Mouse (Mus musculus) kidney, postnatal 4 days (tissue): ENCODE data around the gene Cct7.

ENCODE experiments used
- DNase-seq, 2 experiments: peaks; one replicate each; pipeline ENCODE4 v3.0.0; 2021; ENCODE audit warnings: mixed read lengths in 2 of 2

The Cct7 gene

DNA sequence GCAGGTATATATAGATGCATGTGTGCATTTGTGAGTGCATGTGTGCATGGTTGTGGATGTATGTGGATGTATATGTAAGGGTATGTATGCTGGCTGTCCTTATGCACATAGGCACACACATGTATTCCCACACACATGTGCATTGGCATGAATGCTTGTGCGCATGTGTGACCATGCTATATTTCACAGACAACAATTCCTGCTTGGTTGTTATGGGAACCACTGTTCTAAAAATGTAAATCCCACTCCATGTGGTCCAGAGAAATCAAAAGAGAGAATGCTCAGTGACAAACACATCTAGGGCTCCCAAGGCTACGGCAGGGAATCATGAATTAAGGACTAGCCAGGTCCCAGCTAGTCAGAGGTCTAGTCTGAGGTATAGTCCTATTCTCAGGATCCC, 53.6 kb downstream of the Cct7 start:
- DNase-seq = no peak

DNA sequence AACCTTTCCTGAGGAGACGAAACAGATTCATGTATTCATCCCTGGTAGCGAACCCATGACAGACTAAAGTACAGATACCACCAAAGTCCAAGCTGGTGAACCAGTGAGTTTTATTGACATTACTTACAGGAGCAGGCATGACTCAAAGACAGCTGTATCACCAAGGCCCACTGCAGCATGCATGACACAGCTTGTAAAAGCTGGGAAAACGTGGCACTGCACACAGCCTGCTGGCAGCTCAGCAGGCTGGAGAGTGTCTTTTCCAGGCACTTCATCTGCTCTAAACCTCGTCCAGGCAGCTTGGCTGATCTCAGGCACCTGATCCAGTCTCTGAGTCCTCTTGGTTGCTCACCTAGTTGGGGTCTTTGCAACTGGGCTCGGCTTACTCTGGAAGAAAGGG, 57.3 kb downstream of the Cct7 start:
- DNase-seq = no peak

DNA sequence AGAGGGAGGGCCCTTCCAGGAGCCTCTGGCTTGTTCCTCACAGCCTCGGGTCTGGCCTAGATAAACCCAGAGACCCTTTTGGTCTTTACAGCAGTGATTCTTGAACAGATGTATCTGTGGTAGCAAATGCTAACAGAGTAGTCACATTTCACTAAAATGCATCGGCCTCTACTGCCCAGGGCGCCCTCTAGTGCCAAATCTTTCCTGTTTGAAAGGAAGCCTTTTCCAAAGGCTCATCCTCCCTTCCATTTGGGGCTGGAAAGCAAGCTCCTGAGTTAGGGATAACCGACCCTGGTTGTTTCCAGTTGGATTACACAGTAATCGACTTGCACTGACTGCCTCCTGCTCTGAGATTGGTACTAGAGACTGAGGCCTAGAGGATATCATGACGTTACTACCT, 59.2 kb downstream of the Cct7 start:
- DNase-seq = peak; percentile 75

DNA sequence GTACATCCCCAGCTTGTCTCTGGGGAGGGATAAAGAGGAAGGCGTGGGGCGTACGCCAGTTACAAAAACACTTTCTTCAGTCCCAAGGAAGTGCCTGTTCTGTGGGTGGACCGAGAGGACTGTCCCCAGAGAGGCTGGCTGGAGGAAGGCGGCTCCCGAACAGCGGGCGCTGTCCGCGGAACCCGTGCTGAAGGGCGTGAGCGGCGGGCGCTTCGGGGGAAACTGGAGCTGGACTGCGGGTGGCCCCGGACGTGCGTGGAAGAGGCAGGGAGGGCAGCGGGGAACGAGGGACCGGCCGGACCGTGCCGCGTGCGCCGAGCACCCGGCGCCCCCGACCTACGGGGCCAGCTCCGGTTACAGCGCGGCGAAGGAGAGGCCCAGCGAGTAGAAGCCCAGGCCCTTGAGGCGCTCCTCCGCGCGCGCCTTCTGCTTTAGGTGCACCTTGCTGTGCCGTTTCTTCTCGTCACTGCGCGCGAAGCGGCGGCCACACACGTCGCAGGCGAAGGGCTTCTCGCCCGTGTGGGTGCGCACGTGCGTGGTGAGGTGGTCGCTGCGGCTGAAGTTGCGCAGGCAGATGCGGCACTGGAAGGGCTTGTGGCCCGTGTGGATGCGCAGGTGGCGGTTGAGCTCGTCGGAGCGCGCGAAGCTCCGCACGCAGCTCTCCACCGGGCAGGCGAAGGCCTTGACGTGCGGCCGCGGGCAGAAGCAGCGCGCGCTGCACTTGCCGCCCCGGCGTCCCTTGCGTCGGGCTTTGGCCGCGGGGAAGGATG, 60.2 kb downstream of the Cct7 start:
- peak; percentile 84 for DNase-seq

DNA sequence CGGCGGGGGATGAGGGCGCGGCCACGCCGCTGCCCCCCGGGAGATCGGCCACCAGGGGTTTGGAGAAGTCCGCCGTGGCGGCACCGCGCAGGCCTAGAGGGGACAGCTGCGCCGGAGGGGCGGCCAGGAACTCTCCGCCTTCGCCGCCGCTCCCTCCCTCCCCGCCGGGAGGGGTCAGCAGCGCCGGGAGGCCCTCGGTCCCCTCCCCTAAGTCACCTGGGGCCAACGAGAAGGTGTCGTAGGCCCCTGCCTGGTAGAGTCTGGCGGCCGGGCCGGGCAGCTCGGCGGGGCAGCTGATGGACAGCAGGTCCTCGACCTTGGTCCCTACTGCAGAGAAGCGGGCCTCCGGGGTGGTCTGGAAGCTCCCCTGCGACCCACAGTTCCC, 60.7 kb downstream of the Cct7 start:
- DNase-seq = peak in 1 of 2 experiments; percentile 4

DNA sequence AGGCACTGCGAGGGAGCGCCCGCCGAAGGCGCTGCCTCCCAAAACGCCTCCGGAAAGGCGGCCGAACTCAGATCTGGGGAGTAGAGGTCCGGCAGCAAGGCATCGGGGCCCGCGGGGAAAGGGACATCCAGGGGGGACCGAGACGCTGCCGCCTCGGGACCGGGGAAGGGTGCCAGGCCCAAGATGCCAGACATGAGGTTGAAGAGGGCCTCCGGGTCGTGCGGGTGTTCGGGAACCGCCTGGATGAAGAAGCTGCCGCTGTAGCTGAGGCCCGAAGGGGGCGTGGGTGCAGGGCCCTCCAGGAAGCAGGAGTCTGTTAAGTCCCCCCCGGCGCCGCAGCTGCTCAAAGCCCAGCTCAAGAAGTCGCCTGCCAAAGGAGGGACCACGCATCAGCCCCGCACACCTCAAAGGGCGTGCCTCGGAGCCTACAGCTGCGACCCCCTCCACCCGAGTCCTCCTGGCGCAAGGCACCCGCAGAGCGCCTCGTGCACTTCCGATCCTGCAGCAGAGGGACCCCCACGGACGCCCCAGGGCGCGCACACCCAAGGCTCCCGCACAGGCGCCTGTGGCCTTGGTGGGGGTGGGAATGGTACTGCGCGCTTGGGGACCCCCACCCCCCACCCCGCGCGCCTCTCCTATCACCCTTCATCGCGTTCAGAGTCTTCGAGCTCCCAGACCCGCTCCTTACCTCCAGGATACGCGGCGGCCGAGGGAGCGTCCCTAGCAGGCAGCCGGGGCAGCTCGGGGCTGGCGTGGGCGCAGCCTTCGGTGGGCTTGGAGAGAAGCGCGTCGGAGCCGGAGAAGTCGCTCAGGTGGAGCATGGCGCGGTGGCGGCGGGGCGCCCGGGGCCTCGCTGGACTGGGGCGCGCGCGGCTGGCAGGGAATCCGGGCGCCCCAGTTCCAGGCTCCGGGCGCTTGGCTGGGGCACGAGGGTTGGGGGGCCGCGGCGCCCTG, 61.5 kb downstream of the Cct7 start:
- DNase-seq = peak; percentile 5 to 14

DNA sequence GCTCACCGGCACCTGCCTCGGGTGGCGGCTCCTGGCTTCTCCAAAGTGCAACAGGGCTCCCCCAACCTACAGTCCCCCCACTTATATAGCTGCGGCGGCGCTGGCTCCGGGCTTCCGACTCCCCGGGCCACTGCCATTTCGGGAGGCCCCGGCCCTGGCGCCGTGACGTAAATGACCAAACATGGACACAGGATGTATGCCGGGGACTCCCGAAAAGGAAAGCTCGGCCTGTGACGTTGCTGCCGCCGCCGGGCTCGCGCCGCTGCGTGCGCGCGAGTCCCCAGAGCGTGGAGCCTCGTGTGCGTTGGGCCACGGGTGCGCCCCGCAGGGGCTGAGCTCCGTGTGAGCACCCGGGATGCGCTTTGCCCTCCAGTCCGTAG, 62.2 kb downstream of the Cct7 start, which contains the start of gene Egr4:
Egr4 (minus strand) TSS at position 59 of the 380 bp plus-strand sequence.
- peak; percentile 51 to 59 for DNase-seq

DNA sequence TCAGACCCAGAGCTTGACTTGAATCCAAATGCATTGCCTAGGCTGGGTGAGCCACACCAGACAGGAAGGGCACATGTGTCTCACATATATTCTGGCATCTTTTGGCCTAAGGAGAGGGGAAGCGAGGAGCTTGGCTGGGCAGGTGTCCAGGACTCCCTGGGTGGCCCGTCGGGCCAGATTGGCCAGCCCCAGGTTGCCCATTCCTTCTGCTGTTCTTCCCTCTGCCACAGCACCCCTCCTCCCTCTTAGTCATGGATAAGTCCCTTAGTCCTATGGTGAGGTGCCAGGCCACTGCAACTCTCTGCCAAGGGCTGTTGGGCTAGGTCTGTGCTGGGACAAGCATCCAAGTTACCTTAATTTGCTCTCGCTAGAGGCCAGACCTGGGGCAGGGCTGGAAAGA, 64.6 kb downstream of the Cct7 start:
- DNase-seq = no peak
